15 mouse cellular contexts compared by ENCODE assay signal in genomic region chr3:30481682-30482081, GRCm38 (mm10).
"Had no signal": no experiment of that assay in that cellular context is flagged by ENCODE, and none has a peak within 500 bp of the region (broad histone marks: within the 10 kb centered on the region; RNA-seq: fewer than 3 reads in every experiment).

No protein-coding gene starts in this region.

- H3K27ac ChIP-seq: kidney, embryonic 15.5 days; limb, embryonic 10.5 days; limb, embryonic 13.5 days; liver, embryonic 13.5 days; neural tube, embryonic 12.5 days had no signal

- H3K36me3 ChIP-seq: kidney, embryonic 15.5 days; liver, embryonic 13.5 days; neural tube, embryonic 12.5 days had no signal

- H3K4me2 ChIP-seq: kidney, embryonic 15.5 days; limb, embryonic 13.5 days; liver, embryonic 13.5 days; midbrain, embryonic 11.5 days; neural tube, embryonic 12.5 days had no signal

- H3K4me1 ChIP-seq: liver, embryonic 13.5 days; megakaryocyte, embryonic 14.5 days; neural tube, embryonic 12.5 days had no signal

- H3K9me3 ChIP-seq: kidney, embryonic 15.5 days; limb, embryonic 10.5 days; limb, embryonic 13.5 days; liver, embryonic 13.5 days; megakaryocyte, embryonic 14.5 days; neural tube, embryonic 12.5 days had no signal

- H3K9ac ChIP-seq: kidney, embryonic 15.5 days; limb, embryonic 13.5 days; liver, embryonic 13.5 days; neural tube, embryonic 12.5 days had no signal

- DNase-seq: kidney, adult 11 months; kidney, adult 8-10 months; kidney, postnatal 10 days; kidney, postnatal 36 days; layer of hippocampus, adult 9-11 months; liver, embryonic 13.5 days; lung, adult 2 months; midbrain, embryonic 14.5 days; thymus, postnatal 25 days had no signal

- H3K4me3 ChIP-seq: kidney, embryonic 15.5 days; limb, embryonic 10.5 days; limb, embryonic 13.5 days; liver, embryonic 13.5 days; megakaryocyte, embryonic 14.5 days; neural tube, embryonic 12.5 days had no signal

- H3K27me3 ChIP-seq: kidney, embryonic 15.5 days; limb, embryonic 13.5 days; liver, embryonic 13.5 days; megakaryocyte, embryonic 14.5 days; neural tube, embryonic 12.5 days had no signal
